Mouse (Mus musculus) heart, adult 2 months (tissue): ENCODE measurements around the gene Nrg4.

Experiments used
- CTCF ChIP-seq: fragments of 200-600 bp; IDR thresholded peaks from 2 replicates; pipeline ENCODE4 v1.8.1; 2022; ENCODE audit warnings: antibody characterized with exemption, mild to moderate bottlenecking, moderate library complexity
- POLR2A ChIP-seq: fragments of 200-500 bp; IDR thresholded peaks from 2 replicates; pipeline ENCODE4 v1.6.1; 2011; ENCODE audit warnings: mild to moderate bottlenecking, low read depth, low read length, control low read depth; ENCODE audit not compliant: insufficient read depth

- TF ChIP-seq CTCF = no peak
- TF ChIP-seq POLR2A = no peak
These were observed 118.2 kb downstream of the Nrg4 start for GRCm38 (mm10) chr9:55208458-55208789.
